Mouse (Mus musculus) cerebral cortex, adult 2 months (tissue): ENCODE data around the gene Washc4.

Source experiments
- WGBS: fragments of 180-500 bp; shearing (Covaris S2); methylation state at CpG from one replicate; pipeline ENCODE4 v1.1.7; 2018; 5-methylcytosine and 5-hydroxymethylcytosine counted together

The Washc4 gene

DNA sequence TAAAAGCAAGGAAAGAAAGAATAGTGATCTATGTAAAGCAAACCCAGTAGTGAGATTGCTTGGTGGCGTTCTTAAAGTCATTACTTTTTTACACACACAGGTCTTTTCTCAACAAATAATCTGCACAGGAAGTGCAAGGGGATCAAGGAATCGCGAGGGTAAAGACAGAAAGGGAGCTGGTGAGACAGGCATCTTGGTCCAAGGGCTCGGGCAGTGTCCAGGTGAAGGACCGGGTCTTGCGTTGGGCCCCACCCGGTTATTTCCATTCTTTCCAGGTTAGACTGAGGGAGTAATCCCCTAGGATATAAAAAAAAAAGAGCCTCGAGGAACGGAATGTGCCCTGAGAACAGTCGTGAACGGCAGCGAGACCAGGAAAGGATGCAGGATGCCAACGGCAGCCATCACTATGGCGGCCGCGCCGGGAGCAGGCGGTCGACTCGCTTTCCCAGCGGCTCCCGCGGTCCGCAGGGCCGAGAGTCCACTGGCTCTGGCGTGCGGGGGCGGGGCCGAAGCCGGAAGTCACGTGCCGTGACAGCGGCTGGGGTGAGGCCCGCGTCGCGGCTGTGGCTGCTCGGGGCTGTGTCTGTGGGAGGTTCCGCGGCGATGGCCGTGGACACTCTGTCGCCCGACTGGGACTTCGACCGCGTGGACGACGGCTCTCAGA lies at the start of gene Washc4:
TSS of gene Washc4 (plus strand) at position 314 of the 664 bp plus-strand sequence.
- under 1% methylated on average over 49 of the region's 49 CpGs for WGBS

DNA sequence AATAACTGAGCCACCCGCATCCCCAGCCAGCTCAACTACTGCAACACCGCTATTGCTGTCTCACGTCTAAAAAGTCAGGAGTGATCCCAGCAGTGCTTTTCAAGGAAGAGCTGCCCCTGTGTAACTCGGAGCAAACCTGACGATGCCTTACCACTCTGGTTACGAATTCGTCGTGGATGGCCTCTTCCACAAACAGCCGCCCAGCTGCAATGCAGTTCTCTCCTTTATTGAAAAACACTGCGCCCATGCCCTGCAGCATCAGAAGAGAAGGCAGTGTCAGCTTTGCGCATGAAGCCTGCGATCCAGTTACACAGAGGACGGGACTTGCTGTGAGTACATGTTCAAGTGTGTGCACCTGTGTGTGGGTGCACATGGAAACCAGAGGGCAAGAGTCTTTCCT lies 46.2 kb upstream of the Washc4 start:
- 93% methylated on average over 13 of the region's 13 CpGs for WGBS

DNA sequence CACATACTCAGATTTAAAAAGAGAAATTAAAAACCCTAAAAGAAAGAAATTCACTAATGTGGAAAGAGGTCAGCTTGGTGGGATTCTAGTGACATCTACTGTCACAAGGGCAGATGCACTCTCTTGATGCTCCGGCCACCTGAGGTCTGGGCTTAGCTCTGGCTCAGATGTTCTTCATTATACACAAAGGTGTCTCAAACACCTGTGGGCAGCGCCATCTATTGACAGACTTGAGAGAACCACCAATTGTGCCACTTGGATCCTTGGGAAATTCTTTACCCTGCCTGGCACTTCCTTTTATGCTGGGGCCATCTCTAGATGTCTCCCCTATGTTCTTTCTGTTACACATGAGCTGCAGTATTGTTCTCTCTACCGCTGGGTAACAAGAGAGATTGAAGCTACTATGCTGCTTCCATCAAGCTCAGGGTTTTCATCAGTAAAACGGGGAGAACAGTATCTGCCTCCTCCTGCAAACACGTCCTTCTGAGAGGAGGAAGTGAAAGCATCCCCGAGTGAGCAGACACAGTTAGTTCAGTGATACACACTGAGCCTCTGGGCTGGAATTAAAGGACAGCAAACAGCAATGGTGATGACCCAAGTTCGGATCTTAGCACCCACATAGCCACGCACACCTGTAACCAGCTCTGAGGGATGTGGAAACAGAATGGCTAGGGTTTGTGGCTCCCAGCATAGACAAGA lies 34.4 kb upstream of the Washc4 start:
- 66% methylated on average over 8 of the region's 8 CpGs for WGBS

DNA sequence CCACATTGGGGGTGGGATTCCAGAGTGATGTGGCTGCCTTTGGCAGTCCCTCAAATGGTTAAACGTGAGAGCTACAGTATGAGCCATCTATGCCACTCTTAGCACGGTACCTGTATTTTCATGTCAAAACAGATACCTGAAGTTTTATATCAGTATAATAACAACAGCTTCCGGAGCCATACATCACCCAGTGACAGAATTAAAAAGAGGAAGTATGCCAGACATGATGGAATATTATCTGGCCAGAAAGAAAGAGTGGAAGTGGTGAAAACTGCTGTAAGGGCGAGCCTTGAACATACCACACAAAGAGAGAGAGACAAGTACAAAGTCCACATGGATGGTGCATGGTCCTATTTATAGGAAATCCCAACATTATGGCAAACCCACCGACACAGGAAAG lies 32.2 kb upstream of the Washc4 start:
- 76% methylated on average over 5 of the region's 5 CpGs for WGBS

DNA sequence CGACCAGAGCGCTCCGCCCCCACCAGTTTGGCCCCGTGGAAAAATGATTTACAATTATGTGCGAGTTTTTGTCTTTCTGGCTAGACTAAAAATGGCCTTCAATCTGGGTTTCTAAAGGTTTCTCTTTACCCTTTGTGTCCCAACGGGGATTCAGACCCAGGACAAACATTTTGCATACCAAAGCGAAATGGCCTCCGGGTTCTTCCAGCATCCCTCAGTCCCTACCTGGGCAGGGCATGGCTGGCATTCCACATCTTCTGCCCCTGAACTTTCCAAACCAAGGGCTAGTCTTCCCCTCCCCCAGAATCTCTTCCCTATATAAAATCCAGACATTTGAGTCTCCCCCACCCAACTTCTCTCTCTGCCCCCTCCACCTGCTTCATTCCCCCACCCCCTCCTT lies 29.8 kb upstream of the Washc4 start:
- 87% methylated on average over 8 of the region's 8 CpGs for WGBS

DNA sequence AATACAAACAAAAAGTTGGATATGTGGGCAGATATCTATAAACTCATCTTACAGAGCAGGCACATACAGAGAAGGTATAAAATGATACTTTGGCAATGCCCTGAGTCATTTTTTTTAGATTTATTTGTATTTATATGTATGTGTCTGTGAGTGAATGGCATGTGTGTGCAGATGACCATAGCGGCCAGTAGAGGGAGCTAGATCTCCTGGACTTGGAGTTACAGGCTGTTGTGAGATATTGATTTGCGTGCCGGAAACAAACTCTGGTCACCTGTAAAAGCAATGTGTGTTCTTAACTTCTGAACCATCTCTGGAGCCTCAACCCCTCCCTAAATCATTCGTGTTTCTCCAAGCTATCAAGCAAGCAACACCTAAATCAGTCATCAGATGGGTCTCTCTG lies 22.6 kb upstream of the Washc4 start:
- 86% methylated on average over 4 of the region's 4 CpGs for WGBS

DNA sequence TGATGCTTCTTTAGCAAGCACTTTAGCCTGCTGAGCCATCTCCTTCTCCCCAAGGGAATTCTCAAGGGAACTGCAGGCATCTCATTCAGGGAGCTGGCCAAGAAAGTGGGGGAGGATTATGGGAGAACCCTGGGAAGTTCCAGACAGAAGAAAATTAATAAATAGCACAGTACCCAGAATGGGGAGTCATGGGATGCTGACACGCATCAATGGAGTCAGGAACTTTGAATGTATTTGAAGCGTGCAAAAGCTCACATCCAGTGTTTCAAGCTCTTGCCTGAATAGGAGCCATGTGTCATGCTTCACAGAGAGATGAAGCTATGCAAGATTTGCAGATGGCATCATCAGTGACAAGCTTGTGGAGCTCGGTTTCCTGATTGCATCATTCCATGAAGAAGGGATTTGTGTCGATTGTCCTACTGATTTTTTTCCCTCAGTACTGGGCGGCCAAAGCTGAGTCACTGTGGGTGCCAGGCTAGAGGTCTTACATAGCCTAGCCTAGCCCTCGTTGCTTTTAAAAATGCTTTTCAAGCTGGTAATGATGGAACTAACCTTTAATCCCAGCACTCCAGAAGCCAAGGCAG lies 13.1 kb upstream of the Washc4 start:
- 81% methylated on average over 6 of the region's 6 CpGs for WGBS

DNA sequence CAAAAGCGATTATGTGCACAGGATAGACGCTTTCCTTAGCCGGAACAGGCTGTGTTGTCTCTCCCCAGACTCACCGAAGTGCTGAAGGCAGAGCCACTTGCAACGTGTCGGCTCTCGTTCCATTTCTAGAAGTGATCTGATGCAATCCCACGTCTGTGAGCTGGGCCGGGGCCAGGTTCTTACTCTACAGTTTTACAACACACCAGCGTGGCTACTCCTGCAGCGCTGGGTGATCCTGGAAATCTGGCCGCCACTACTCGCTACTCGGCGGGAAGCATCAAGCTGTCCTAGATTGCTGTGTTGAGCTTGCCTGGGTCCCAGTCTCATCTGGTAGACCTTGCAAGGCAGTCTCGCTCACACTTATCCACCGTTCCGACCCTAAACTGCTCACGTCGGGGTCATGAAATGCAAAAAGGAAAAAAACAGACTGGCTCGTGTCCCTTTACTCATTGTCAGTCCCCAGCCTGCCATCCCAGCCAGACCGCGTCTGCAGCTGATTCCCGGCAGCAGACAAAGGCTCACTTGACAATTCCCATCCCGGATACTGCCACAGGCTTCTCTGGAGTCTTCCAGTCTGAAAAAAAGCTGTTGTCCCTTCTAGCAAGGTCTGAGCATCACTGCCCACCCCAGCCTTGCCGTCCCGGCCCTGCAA lies 10.2 kb upstream of the Washc4 start:
- 1% methylated on average over 27 of the region's 27 CpGs for WGBS

DNA sequence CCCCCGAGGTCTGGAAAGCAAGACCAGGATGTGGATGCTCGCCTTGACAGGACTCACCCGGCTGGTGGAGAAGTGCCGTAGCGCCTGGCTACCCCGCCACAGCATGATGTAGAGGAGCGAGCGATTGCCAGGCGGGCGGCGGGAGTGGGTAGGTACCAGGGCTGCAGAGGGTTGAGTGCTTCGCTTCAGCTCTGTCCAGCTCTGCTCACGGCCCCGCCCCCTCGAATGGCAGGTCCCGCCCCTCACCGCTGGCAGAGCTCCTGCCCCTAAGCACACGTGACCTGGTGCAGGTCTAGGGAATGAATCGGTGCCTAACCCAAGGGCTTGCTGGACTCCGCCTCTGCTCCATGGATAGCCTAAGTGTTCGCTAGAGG lies 9.7 kb upstream of the Washc4 start, which contains the start of gene Aldh1l2:
TSS of gene Aldh1l2 (minus strand) at position 231 of the 374 bp plus-strand sequence.
- 1% methylated on average over 21 of the region's 21 CpGs for WGBS

DNA sequence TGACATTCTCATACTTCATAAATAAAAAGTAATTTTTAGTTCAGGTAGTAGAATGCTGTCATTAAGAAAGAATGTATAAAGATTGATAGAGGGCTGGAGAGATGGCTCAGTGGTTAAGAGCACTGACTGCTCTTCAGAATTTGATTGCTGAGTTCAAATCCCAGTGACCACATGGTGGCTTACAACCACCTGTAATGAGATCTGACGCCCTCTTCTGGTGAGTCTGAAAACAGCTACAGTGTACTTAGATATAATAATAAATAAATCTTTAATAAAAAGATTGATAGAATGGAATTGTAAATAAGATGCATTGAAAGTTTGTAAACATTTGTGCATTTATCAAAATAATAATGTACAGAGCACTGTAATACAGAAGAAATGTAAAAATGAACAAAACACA lies 7.1 kb upstream of the Washc4 start:
- 14% methylated on average over 1 of the region's 1 CpGs for whole genome bisulfite sequencing

DNA sequence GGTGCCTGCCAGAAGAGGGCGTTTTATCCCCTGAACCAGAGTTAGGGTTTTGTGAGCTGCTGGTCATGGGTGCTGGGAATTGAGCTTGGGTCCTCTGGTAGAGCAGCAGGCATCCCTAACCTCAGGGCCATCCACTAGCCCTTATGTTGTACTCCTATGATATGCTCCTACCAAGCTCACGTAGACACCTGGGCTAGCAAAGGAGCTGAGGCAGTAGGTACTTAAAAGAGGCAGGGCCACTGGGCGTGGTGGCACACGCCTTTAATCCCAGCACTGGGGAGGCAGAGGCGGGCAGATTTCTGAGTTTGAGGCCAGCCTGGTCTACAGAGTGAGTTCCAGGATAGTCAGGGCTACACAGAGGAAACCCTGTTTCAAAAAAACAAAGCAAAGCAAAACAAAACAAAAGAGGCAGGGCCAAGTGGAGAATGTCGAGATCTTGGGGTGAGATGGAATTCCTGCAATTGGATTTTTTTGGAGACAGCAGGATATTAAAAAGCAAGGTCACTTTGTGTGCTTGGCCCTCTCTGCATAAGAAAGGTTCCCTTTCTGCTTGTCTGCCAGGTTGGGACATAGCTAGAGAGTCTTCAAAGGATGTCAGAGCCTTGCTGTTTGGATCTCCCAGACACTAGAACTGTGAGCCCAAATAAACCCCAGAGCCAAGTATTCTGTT lies 4.1 kb upstream of the Washc4 start:
- 75% methylated on average over 6 of the region's 6 CpGs for WGBS

DNA sequence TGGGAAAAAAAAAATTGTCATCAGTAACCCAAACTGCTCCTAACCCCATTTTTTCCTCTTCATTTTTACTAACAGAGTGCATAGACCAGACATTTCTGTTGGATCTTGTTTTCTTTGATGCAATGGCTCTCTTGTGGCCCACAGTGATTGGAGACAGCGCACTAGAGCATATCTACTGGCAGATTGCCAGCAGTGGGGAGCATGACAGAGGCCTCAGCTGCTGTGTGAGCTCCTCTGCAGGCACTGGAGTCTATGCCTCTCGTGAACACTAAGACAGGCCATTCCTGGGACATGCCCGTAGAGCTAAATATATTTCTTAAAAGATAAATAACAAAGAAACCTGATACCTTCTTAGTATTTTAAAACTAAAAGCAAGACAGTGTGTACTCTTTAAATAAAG lies 3.5 kb upstream of the Washc4 start:
- WGBS: 65% methylated on average over 3 of the region's 3 CpGs

DNA sequence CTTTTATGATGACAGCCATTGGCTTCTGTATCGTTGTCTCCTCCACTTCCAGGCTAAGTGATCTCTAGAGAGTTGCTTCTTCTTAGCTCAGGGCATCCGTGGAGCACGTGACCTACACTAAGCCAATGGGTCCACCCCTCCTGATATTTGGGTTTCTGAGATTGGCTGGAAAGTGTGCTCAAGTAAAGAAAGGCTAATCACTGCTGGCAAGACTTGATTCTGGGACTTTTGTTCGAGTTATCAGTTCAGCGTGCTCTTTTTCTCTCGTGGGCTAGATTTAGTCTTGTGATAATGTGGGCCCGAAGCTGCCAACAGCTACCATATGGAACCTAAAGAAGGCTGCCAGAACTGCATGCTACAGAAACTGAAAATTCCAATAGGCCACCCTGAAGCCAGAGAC lies 1.3 kb upstream of the Washc4 start:
- WGBS: 48% methylated on average over 7 of the region's 7 CpGs

DNA sequence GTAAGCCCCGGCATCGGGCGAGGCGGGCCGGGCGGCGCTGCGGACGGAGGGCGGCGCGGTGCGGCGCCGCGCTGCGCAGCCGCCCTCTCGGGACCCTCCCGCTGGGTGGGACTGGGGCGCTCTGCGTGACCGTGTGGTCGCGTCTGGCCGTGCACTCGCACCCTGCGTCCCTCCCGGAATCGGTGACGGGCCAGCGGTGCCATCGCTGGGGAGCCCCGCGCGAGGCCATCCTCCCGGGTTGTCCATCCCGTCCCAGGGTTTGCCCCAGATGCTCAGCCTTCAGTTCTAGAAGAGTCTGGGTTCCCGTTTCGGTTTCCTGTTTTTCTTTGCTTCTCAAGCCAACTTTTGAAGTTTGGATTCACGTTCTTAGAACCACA lies 539 bp downstream of the Washc4 start:
- WGBS: under 1% methylated on average over 41 of the region's 41 CpGs

DNA sequence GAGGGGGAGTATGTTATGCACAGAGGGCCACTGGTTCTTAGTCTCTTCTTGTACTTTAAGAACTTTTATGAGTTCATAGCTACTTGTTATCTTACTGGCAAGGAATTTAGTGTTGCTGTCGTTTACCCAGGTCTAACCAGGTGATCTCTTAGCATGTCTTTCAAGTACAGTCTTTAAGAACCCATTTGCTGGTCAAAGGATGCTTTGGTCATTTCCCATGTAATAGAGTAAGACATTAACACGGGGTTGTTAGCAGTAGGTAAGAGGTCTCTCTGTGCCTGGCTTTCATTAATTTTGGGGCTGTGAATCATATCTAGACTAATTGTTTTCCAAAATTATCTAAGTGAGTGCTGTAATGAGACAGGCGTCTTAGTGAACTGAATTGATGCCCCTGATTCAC lies 1.8 kb downstream of the Washc4 start:
- 59% methylated on average over 3 of the region's 3 CpGs for WGBS

DNA sequence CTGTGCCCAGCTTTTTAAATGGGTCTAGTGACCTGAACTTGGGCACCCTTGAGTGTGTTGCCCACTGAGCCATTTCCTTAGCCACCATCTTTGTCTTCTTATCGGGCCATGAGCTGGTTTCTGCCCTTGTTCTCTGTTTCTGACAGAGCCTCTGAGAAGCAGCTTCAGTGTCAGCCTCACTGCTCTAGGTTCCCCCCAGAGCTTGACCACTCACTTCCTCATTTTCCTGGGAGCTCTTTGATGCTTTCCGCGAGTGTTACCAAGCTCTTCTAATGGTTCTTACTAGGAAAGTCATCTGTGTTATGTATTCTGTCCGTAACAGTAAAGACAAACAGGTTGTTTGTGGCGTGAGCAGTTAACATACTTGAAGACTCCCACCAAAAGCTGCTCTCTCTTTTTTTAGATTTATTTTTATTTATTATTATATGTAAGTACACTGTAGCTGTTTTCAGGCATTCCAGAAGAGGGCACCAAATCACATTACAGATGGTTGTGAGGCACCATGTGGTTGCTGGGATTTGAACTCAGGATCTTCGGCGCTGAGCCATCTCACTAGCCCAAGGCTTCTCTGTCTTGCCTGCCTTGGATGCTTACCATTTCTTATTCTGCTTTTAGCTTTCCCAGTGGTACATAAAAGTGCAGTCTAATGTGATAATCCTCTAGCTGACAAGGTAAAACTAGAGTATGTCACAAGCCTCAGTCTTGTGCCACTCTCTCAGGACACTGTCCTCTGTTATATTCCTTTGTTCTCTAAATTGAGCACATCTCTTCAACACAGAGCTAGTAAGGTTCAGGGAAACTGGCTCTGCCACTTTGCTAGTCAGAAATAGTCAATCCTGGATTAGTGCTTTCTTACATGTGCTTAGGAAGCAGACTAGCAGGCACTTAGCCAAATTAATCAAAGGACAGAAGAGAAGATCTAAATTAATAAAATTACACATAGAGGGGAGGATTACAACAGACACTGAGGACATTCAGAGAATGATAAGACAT lies 22.2 kb downstream of the Washc4 start:
- 94% methylated on average over 7 of the region's 7 CpGs for WGBS

DNA sequence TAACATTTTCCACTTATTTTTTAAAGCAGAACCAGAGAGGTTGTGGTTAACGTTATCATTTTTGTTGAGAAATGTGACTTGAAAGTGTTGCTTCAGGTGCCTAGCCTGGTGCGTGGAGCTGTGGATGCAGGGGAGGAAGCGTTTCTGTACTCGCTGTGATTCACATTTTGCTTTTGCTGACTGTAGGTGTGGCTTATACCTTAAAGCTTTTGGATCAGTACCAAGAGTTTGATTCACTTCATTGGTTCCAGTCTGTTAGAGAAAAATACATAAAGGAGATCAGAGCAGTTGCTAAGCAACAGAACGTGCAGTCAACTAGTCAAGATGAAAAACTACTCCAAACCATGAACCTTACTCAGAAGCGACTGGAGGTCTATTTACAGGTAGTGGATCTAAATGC lies 47.2 kb downstream of the Washc4 start:
- 53% methylated on average over 6 of the region's 6 CpGs for WGBS

DNA sequence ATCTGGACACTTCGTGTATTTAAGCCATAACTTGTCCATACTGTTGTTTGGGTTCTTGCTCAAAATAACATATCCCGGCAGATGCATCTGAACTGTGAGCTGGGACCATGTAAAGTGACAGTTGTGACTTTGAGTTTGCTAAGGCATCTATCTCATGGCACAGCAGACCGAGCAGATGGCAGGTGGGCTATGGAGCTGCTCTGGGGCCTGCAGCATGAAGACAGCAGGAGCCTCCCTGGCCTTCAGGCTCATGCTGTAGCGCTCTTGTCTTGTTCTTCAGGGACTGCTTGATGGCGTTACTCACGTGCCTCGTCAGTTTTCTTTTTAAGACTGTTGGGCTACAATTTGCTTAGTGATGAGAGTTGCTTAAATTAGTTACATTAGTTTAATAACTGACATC lies 49.1 kb downstream of the Washc4 start:
- WGBS: 60% methylated on average over 7 of the region's 7 CpGs

DNA sequence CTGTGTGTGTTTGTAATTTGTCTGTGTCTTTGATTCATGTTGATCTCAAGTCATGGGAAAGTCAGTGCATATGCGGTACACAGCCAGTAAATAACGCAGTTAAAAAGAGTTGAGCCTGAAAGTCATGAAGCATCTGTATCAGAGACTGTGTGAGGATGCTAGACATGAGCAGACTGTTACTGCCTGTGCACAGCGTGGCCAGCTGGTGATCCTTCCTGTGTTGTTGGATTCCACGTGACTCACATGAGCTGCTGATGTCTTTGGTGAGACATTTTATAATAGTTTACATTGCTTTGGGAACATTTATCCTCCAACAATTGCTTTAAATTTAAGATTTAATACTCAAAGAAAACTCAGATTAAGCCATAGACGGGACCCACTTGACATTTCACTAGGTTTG lies 51.0 kb downstream of the Washc4 start:
- WGBS: 58% methylated on average over 5 of the region's 5 CpGs

DNA sequence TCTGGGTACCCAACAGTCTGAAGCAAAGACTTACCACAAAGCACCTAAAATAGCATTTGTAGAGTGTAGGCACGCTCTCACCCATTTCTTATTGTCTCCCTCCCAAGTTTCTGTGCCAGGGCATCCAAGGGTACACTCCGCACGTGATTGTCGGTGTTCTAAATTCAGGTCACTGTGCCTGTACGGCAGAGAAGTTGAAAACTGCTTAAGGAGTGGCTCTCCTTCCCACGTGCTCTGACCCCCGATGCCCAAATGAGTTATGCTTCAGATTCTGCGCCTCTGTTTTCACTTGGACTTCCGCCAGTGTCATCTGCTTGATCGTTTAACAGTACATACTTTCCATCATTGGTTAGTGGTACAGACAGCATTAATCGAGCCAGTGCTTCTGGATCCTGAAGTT lies 57.1 kb downstream of the Washc4 start:
- WGBS: 40% methylated on average over 11 of the region's 11 CpGs

DNA sequence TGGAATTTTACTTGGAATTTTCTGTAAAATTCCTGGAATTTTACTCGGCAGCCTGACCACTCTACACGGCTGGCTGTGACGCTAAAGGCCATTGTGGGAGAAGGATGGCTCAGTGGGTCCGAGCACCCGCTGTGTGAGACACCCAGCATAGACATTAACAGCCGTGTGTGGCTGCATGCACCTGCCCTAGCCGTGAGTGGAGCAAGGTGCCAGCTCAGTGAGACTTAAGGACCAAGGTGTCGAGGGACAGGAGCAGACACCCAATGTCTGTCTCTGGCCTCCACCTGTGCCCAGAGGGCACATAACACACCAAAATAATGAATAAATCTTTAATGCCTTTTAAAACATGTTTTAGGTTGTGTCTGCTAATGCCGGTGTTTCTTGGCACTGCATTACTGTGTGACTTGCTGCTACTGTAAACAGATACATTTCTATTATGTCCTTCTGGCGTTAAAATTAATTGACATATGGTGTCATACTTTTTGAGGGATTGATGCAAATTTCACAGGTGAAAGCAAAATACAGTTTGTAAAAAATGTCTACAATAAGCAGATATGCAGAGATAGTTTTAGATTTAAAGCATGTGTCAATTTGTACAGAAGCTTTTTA lies 60.5 kb downstream of the Washc4 start:
- 89% methylated on average over 10 of the region's 10 CpGs for WGBS
